Mouse (Mus musculus) embryonic fibroblast, embryonic 13.5 days (primary cell): ENCODE measurements around the gene Med12l.

Source experiments
- CTCF ChIP-seq: IDR thresholded peaks from 2 replicates; pipeline ENCODE4 v1.5.1; 2011; ENCODE audit warnings: mild to moderate bottlenecking, control low read depth, low read length, moderate library complexity, borderline replicate concordance; ENCODE audit not compliant: insufficient read depth
- POLR2A ChIP-seq: IDR thresholded peaks from 2 replicates; pipeline ENCODE4 v1.6.1; 2011; ENCODE audit warnings: low read depth, mild to moderate bottlenecking, control low read depth, low read length, moderate library complexity

DNA sequence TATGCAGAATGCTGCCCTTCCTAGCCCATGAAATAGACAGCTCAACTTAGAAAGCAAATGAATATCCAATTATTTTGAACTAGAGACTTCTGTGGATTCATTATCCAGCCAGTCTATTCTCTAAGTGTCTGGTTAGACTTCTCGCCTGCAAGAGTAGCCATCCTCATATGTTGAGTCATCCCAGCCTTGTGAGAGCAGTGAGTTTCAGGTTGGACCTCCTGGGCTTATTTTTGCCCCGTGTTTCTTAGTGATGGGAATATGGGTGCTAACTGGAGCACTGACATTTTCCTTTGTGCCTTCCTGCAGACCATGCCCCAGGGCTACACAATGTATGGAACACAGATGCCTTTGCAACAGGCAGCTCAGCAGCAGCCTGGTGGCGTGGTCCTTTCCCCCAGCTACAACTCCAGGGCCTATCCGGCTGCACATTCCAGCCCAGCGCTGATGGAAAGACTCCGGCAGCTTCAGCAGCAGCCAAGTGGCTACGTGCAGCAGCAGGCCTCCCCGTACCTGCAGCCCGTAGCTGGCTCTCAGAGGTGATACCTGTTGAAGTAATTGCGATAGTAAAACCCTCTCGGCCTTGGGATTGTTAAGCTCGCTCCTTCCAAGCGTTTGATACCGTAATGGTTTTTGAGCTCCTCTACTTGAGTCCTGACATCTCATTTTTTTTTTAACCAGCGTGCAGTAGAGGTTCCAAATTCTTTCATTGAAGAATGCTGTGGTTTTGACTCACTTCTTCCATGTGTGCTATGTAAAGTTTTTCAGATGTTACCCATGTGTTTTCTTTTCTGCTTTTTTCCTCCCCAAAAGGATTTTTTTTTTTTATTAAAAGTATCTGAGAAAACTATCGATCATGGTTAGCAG, 290.3 kb downstream of the Med12l start:
- no peak for TF ChIP-seq CTCF
- TF ChIP-seq POLR2A, result no peak
